Mouse (Mus musculus): ENCODE measurements at regions not wholly inside any gene's neighbourhood (a gene's known extent, or its start where the extent isn't known, plus 50 kb on each side); places are given as distances from the start of the nearest gene placed in this dataset.

GRCm38 (mm10) chr6:39258656-39259055 is 52.1 kb upstream of the Kdm7a start:
- Histone ChIP-seq H3K4me1 (peaks cover 8% of the 10 kb centered on the region; the same call in 1 of the 2 replicates), H3K4me3 (no peak overlapping the region), H3K9me3 (no peaks in the 10 kb centered on the region), H3K4me2 (replicated peaks) (no peak overlapping the region), H3K27ac (no peak overlapping the region), H3K9ac (no peak overlapping the region), H3K36me3 (no peaks in the 10 kb centered on the region), H3K27me3 (replicated peaks) (peaks cover 12% of the 10 kb centered on the region; the same call in 1 of the 2 replicates)
- no peak for ATAC-seq (ENCODE audit: low FRiP score, low read depth)
- WGBS, result 92% methylated on average over 4 of the region's 4 CpGs

- Histone ChIP-seq H3K4me3 (no peak overlapping the region), H3K27ac (no peak overlapping the region)
- WGBS, result 45% methylated on average over 7 of the region's 7 CpGs
Observed at GRCm38 (mm10) chr6:39257667-39258395, 51.2 kb upstream of the Kdm7a start.

GRCm38 (mm10) chr6:39257111-39257571 is 50.6 kb upstream of the Kdm7a start:
- 1% methylated on average over 18 of the region's 18 CpGs for WGBS
- Histone ChIP-seq H3K36me3 (no peaks in the 10 kb centered on the region), H3K4me2 (replicated peaks) (peak overlapping the region; percentile 94), H3K27ac (peak overlapping the region; percentile 54), H3K9me3 (no peaks in the 10 kb centered on the region), H3K4me1 (peaks cover 8% of the 10 kb centered on the region; the same call in 1 of the 2 replicates), H3K4me3 (peak overlapping the region; percentile 51), H3K9ac (peak overlapping the region; percentile 51), H3K27me3 (replicated peaks) (peaks cover 12% of the 10 kb centered on the region; the same call in 1 of the 2 replicates)
- peak; percentile 63 for ATAC-seq (ENCODE audit: low FRiP score, low read depth)

More at GRCm38 (mm10) chr6:39257667-39258395, 51.2 kb upstream of the Kdm7a start:
- no peaks in the 10 kb centered on the region for H3K9me3 ChIP-seq
- H3K27me3 ChIP-seq (replicated peaks), result peaks cover 12% of the 10 kb centered on the region; the same call in 1 of the 2 replicates
- 0 out of 2 replicates have a peak overlapping the region, but pooled peaks have one; percentile 51 for H3K9ac ChIP-seq
- H3K36me3 ChIP-seq, result no peaks in the 10 kb centered on the region
- no peak for ATAC-seq (ENCODE audit: low FRiP score, low read depth)
- peak overlapping the region; percentile 94 for H3K4me2 ChIP-seq (replicated peaks)
- H3K4me1 ChIP-seq, result peaks cover 8% of the 10 kb centered on the region; the same call in 1 of the 2 replicates

- H3K4me3 ChIP-seq, result peak overlapping the region; percentile 51
- peak overlapping the region; percentile 54 for H3K27ac ChIP-seq
- peak; percentile 92 for ATAC-seq (ENCODE audit: low FRiP score, low read depth)
- H3K4me2 ChIP-seq (replicated peaks), result peak overlapping the region; percentile 94
- H3K36me3 ChIP-seq, result no peaks in the 10 kb centered on the region
- WGBS, result 2% methylated on average over 48 of the region's 48 CpGs
- no peaks in the 10 kb centered on the region for H3K9me3 ChIP-seq
- peaks cover 8% of the 10 kb centered on the region; the same call in 1 of the 2 replicates for H3K4me1 ChIP-seq
- peak overlapping the region; percentile 51 for H3K9ac ChIP-seq
- H3K27me3 ChIP-seq (replicated peaks), result peaks cover 12% of the 10 kb centered on the region; the same call in 1 of the 2 replicates
Observed at GRCm38 (mm10) chr6:39256304-39257103, 49.9 kb upstream of the Kdm7a start.

All from neural tube, embryonic 12.5 days (tissue).